Mouse (Mus musculus) splenic B cell, adult 2 months (primary cell): Measurements from ENCODE around the gene Acot1.
"Not testable (repeated sequence)": the region's sequence is repeated elsewhere in the genome, so short reads cannot be mapped to it uniquely, and the experiment has no call there.

Source experiments
- DNase-seq: peaks from one replicate; pipeline ENCODE4 v3.0.0-alpha.2; 2011; ENCODE audit warnings: low read depth, low spot score
- H3K27me3 ChIP-seq: 2 replicates; pipeline ENCODE4 v1.6.1; 2012; ENCODE audit warnings: mild to moderate bottlenecking, low read length, moderate library complexity, mixed read lengths; ENCODE audit not compliant: control insufficient read depth, poor library complexity, insufficient read depth, severe bottlenecking
- H3K36me3 ChIP-seq: 2 replicates; pipeline ENCODE4 v1.6.1; 2012; ENCODE audit warnings: mild to moderate bottlenecking, low read length, moderate library complexity, mixed read lengths; ENCODE audit not compliant: control insufficient read depth, poor library complexity, insufficient read depth, severe bottlenecking

Gene Acot1

DNA sequence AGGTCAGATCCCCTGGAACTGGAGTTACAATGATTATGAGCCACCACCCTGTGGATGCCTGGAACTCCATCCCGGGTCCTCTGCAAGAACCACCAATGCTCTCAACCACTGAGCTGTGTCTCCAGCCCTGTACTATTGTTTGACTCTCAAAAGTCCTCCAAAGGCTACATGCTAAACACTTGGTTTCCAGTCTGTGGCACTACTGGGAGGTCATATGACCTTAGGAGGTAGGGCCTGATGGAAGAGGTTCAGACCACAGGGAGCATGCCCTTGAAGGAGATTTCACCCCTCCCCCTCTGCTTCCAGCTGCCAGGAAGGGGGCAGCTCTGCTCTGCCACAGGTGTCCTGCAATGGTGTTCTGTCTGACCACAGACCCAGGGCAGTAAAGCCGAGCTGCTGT, 24.0 kb downstream of the Acot1 start:
- DNase-seq, H3K36me3 ChIP-seq, H3K27me3 ChIP-seq: not testable (repeated sequence)

DNA sequence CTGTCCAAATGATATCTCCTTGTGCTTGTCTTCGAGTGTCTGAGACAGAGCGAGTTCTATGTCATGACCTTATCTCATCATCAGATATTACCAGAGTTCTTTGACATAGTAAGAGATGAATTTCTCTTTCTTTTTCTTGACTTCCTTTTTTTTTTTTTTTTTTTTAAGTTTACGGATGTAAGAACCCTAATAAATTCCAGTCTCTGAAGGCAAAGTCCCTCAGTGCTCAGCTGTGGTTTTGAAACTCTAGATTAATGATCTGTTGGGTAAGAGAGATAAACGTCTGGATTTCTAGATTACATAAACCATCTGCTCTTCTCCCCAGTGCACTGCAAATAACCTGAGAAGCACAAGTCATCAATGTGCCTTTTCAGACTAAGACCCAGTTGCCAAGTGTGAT, 24.8 kb downstream of the Acot1 start:
- Histone ChIP-seq H3K36me3 (no peaks in the 10 kb centered on the region), H3K27me3 (no peaks in the 10 kb centered on the region)
- no peak for DNase-seq

DNA sequence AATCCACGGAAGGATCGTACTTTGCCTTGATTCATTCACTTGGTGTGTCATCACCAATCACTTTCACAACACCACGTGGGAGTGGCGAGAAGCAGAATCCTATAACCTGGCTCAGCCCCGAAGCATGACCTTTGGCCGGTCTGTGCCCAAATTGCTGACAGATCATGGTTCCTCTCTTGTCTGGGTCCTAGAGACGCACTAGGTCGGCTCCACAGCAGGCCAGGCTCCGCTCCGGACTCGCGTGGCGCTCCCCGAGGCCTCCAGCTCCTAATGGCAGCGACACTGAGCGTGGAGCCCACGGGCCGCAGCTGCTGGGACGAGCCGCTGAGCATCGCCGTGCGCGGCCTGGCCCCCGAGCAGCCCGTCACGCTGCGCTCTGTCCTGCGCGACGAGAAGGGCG, 29.0 kb downstream of the Acot1 start, which contains the start of gene Acot4:
Gene Acot4, plus strand, starts transcription at position 139 of the 400 bp plus-strand sequence.
- H3K36me3 ChIP-seq, H3K27me3 ChIP-seq, DNase-seq: not testable (repeated sequence)

DNA sequence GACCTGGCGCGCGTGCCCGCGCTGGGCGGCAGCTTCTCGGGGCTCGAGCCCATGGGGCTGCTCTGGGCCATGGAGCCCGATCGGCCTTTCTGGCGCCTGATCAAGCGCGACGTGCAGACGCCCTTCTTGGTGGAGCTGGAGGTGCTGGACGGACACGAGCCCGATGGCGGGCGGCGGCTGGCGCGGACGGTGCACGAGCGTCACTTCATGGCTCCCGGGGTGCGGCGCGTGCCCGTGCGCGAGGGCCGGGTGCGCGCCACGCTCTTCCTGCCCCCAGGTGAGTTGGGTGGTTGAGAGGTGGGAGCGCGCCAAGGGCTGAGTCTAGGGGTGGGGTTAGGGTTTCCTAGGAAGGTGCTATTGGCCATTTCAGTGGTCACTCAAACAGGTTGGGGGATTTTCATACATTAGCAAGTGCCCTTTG, 29.4 kb downstream of the Acot1 start, which contains the start of gene Gm49366:
Gene Gm49366, plus strand, starts transcription at position 245 of the 421 bp plus-strand sequence.
- DNase-seq, H3K36me3 ChIP-seq, H3K27me3 ChIP-seq: not testable (repeated sequence)

DNA sequence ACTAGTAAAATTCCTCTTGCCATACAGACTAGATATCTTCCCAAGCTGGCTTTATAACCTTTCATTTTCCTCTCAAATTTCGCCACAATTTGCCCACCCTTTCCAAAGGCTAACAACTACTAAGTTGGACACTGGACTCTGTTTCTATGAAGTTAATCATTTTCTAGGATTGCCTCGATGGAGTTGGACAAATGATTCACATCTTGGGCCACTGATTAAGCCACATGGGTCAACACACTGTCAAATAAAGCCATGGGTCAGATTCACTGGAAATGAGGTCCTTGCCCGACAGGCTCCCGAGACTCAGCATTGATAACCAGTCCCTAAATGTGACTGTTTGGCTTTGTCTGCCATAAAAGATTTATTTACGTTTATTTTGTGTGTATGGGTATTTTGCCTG, 33.0 kb downstream of the Acot1 start:
- DNase-seq: no peak
- no peaks in the 10 kb centered on the region for H3K36me3 ChIP-seq
- no peaks in the 10 kb centered on the region for H3K27me3 ChIP-seq

DNA sequence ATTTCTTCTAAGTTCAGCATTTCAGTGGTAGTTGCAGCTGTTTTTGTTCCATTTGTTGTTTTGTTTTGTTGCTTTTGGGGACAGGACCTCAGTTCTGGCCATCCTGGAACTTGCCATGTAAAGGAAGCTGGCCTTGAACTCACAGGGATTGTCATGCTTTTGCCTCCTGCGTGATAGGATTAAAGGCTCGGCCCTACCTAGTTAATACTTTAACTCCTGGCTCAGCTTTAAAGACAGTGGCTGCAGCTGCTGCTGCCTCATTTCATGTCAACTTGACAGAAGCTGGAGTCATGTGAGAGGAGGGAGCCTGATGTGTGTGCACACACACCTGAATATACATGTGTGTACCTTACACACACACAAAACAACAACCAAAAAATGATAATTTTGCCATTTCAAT, 34.8 kb downstream of the Acot1 start:
- Histone ChIP-seq H3K36me3 (no peaks in the 10 kb centered on the region), H3K27me3 (no peaks in the 10 kb centered on the region)
- no peak for DNase-seq

DNA sequence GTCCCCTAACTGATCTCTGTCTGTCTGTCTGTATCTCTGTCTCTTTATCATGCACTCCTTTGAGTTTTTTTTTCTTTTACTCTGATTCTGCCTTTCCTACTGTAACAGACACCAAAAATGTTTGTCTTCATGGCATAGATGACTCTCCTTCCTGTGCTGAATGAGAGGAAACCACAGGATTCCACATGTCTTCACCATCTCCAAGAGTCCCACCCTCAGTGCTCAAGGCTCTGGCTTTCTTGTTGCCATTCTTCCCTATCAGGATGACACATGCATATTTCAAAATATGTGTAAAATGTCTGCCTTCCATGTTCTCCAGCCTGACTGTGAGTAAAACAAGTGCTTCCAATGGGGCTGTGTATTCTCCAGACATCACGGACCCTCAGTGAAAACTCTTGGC, 37.6 kb downstream of the Acot1 start:
- no peak for DNase-seq
- H3K27me3 ChIP-seq: no peaks in the 10 kb centered on the region

DNA sequence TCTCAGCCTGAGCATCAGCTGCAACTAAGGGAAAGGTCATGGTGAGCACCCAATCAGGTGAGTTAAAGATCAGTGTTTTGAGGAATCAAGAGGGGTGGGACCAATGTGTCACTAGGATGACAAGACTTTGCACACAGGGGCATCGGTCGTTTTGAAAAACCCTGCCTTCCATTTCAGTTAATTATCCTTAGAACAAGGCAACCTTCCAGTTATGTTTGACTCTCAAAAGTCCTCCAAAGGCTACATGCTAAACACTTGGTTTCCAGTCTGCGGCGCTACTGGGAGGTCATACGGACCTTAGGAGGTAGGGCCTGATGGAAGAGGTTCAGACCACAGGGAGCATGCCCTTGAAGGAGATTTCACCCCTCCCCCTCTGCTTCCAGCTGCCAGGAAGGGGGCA, 41.5 kb downstream of the Acot1 start:
- not testable (repeated sequence) for H3K27me3 ChIP-seq, DNase-seq

More for the DNA sequence above, 37.6 kb downstream of the Acot1 start:
- H3K36me3 ChIP-seq: no peaks in the 10 kb centered on the region

DNA sequence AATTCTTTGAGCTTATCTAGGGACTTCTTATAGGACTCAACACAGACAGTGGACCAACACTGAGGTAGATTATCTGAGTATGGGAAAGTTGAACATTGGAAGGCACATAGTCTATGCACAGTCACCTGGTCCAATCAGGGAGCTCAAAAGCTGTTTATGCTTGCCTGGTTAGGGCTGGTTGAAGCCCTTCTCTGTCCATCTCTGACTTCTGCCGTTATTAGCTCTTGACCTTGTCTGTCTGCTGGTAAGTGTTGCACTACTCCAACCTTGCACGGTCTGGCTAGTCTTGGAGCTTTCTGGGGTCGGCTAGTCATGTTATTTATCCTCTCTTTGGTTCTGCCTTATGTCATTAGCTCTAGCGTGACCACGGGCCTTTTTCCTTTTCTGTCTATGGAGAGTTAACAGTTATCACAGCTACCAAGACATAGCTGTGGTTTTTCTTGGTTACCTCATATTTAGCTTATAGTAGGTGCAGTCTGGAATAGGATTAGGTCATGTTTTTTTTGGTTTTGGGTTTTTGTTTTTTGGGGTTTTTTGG, 42.7 kb downstream of the Acot1 start, which contains the start of gene Acot3:
Gene Acot3, plus strand, starts transcription at position 208 of the 538 bp plus-strand sequence.
- H3K27me3 ChIP-seq: no peaks in the 10 kb centered on the region; the same call in 1 of the 2 replicates
- H3K36me3 ChIP-seq: no peaks in the 10 kb centered on the region
- DNase-seq: no peak

More for the DNA sequence above, 41.5 kb downstream of the Acot1 start:
- H3K36me3 ChIP-seq: not testable (repeated sequence)

DNA sequence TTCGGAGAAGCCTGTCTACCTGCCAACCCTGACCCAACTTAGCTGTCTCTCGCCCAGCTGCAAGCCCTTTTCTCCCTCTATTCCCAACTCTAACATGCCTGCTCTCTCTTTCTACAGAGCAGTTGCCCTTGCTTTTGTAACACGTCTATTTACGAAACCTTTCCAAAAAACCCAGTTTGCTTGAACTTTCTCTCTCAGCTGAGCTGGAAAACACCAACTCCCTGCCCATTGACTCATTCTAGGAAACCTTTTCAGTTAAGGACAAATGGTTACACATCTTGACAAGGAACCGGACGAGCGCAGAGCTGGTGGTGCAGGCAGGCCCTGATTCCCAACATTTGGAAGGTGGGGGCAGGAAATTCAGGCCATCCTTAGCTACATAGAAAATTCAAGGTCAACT, 43.3 kb downstream of the Acot1 start:
- DNase-seq: no peak
- Histone ChIP-seq H3K27me3 (no peaks in the 10 kb centered on the region; the same call in 1 of the 2 replicates), H3K36me3 (no peaks in the 10 kb centered on the region)

DNA sequence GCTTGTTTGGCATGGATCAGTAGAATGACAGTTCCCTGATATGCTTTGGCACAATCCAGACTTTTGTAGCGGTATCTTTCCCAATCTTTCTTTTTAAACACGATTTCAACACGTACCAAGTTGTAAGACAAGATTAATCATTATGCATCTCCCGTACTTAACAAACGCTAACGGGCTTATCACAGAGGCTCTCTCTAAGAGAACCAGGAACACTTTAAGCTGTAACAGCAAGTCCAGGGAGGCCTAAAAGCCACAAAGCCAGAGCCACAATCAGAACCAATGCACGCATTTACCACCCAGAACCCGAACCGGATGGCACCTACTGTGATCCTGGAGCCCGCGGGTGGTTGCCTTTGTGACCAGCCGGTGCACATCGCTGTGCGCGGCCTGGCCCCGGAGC, 43.9 kb downstream of the Acot1 start:
- Histone ChIP-seq H3K36me3 (no peaks in the 10 kb centered on the region), H3K27me3 (no peaks in the 10 kb centered on the region; the same call in 1 of the 2 replicates)
- DNase-seq: no peak

DNA sequence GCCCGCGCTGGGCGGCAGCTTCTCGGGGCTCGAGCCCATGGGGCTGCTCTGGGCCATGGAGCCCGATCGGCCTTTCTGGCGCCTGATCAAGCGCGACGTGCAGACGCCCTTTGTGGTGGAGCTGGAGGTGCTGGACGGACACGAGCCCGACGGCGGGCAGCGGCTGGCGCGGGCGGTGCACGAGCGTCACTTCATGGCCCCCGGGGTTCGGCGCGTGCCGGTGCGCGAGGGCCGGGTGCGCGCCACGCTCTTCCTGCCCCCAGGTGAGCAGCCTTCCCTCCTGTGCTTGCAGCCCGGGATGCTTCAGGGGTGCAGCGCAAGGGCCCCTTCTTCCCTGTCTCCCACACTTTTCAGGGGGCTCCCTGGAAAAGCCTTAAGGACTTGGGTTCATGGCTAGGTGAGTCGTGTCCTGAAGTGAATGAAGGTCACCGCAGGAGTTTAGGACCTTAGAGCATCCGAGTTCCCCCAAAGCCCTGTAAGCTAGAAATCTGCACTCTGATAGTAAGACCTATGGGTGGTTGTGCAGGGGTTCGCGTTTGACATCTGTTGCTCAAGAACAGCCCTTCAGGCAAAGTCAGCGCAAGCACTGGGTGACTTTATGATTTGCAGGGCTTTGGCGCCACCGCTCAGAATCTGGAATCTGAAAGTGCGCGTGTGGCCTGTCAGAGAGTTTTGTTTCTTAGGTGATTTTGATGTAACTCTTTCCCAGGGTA, 44.5 kb downstream of the Acot1 start:
- Histone ChIP-seq H3K36me3 (no peaks in the 10 kb centered on the region), H3K27me3 (no peaks in the 10 kb centered on the region; the same call in 1 of the 2 replicates)
- no peak for DNase-seq

DNA sequence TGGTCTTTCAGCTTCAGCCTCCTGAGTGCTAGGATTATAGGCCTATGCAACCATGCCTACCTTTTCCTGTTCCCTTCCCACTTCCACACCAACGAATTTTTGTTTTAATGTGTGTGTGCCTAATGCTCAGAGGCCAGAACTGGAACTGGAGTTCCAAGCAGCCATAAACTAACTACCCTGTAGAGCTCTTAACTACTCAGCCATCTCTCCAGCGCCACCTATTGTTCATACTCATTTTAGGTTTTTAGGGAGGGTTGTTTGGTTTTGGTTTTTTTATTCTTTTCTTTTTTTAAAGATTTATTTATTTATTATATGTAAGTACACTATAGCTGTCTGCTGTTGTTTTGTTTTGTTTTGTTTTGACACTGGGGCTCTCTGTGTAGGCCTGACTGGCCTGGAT, 51.7 kb downstream of the Acot1 start:
- Histone ChIP-seq H3K27me3 (no peaks in the 10 kb centered on the region), H3K36me3 (no peaks in the 10 kb centered on the region)
- peak; percentile 70 for DNase-seq

DNA sequence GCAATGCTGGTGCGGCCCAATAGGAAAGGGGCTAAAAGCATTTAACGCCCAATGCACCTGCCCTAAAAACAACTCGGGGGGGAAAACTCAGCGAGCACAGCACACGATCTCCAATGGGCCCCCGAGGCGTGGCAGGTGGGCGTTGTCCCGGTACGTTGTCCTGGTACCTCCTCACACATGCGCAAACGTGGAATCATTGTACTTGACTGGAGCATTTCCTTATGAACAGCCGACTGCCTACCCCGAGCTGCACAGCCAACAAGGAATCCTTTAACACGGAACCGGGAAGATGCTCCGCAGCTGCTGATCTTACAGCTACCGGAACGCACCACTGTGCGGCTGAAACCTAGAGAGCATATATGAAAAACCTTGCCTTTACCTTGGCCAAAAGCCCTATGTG, 53.0 kb downstream of the Acot1 start:
- no peak for DNase-seq
- H3K27me3 ChIP-seq: no peaks in the 10 kb centered on the region
- H3K36me3 ChIP-seq: no peaks in the 10 kb centered on the region

DNA sequence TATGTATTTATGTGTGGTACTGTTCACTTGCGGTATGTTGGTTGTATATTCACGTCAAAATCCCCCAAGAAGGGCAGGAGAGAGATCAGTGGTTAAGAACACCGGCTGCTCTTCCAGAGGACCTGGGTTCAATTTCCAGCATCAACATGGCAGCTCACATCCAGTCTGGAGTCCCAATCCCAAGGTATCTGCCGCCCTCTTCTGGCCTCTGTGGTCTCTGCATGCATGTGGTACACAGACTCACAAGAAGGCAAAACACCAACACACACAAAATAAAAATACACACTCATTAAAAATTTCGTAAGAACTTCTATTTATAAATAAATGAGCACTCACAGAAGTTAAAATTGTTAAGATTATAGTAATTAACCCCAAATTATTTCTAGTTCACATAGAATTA, 53.9 kb downstream of the Acot1 start:
- DNase-seq: peak; percentile 25
- no peaks in the 10 kb centered on the region for H3K36me3 ChIP-seq
- no peaks in the 10 kb centered on the region for H3K27me3 ChIP-seq
